Mouse (Mus musculus) MEL-GATA-1-ER (cell line): ENCODE measurements around the gene Stambpl1.

Experiments used
- DNase-seq: peaks from one replicate; pipeline ENCODE4 v3.0.0-alpha.2; 2012; ENCODE audit warnings: low read depth; ENCODE audit errors: extremely low read depth

Stambpl1 gene

GRCm38 (mm10) chr19:34192008-34192963 lies at the start of gene Stambpl1:
TSS of gene Stambpl1 (plus strand) at chr19:34192229.
- DNase-seq: no peak

GRCm38 (mm10) chr19:34148421-34148820 lies 43.6 kb upstream of the Stambpl1 start:
- no peak for DNase-seq

- no peak for DNase-seq
These were observed 40.1 kb upstream of the Stambpl1 start for GRCm38 (mm10) chr19:34151909-34152308.

GRCm38 (mm10) chr19:34153263-34154144 lies 38.5 kb upstream of the Stambpl1 start:
- DNase-seq: no peak

- no peak for DNase-seq
These were observed 29.3 kb upstream of the Stambpl1 start for GRCm38 (mm10) chr19:34162693-34163092.

GRCm38 (mm10) chr19:34165891-34166290 lies 26.1 kb upstream of the Stambpl1 start, which contains the start of gene Ankrd22:
TSS of gene Ankrd22 (minus strand) at chr19:34166053.
- no peak for DNase-seq

GRCm38 (mm10) chr19:34166386-34166785 lies 25.6 kb upstream of the Stambpl1 start:
- DNase-seq: no peak

GRCm38 (mm10) chr19:34167896-34168661 lies 23.9 kb upstream of the Stambpl1 start:
- no peak for DNase-seq

- DNase-seq: no peak
These were observed 22.9 kb upstream of the Stambpl1 start for GRCm38 (mm10) chr19:34169121-34169520.

GRCm38 (mm10) chr19:34171167-34171566 lies 20.9 kb upstream of the Stambpl1 start:
- DNase-seq: no peak

GRCm38 (mm10) chr19:34174004-34174403 lies 18.0 kb upstream of the Stambpl1 start:
- no peak for DNase-seq

- no peak for DNase-seq
These were observed 12.9 kb upstream of the Stambpl1 start for GRCm38 (mm10) chr19:34179136-34179535.

- no peak for DNase-seq
These were observed 11.7 kb upstream of the Stambpl1 start for GRCm38 (mm10) chr19:34180316-34180715.

GRCm38 (mm10) chr19:34181234-34181633 lies 10.8 kb upstream of the Stambpl1 start:
- no peak for DNase-seq

GRCm38 (mm10) chr19:34182490-34182889 lies 9.5 kb upstream of the Stambpl1 start:
- no peak for DNase-seq

- no peak for DNase-seq
These were observed 5.2 kb upstream of the Stambpl1 start for GRCm38 (mm10) chr19:34186845-34187244.

- no peak for DNase-seq
These were observed 403 bp upstream of the Stambpl1 start for GRCm38 (mm10) chr19:34191645-34192007.

- DNase-seq: no peak
These were observed 1.1 kb downstream of the Stambpl1 start for GRCm38 (mm10) chr19:34193149-34193548.

- DNase-seq: no peak
These were observed 1.7 kb downstream of the Stambpl1 start for GRCm38 (mm10) chr19:34193683-34194082.

GRCm38 (mm10) chr19:34194132-34194745 lies 2.2 kb downstream of the Stambpl1 start:
- no peak for DNase-seq

- DNase-seq: no peak
These were observed 3.0 kb downstream of the Stambpl1 start for GRCm38 (mm10) chr19:34195031-34195430.
